Mouse (Mus musculus): Measurements from ENCODE around the gene Rtel1.

DNA sequence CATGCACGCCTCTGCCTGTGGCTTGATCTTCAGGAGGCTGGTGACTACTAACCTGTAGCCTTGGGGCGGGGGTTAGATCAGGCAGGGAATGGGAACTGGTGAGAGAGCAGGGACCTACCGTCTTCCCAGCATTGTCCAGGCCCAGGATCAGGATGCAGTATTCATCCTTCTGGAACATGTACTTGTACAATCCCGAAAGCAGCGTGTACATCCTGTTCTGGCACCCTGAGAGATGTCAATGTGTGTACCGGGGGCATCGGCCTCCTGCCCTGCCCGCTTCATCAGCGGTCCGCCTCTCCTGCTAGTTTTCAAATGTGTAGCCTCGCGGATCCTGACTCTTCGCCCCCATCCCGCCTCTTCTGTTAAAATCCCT lies 44.9 kb downstream of the Rtel1 start:
- TF ChIP-seq POLR2A (IDR thresholded peaks at IDR 0.05; ENCODE audit: borderline replicate concordance, extremely low read depth, insufficient read depth, insufficient read length, poor library complexity, severe bottlenecking) (no peak), CTCF (IDR thresholded peaks at IDR 0.05; ENCODE audit: borderline replicate concordance, extremely low read depth, insufficient read depth, insufficient read length) (no peak)
